Mouse (Mus musculus) stomach, adult 2 months (tissue): ENCODE measurements around the gene Krtap21-1. TPM values are rescaled to one million over a fixed set of nuclear protein-coding genes. Genes with fewer than 3 reads are reported as not detected.

Source experiments
- polyA plus RNA-seq: library from polyadenylated mRNA; depleted of rRNA; stranded (reverse); fragments of >200 nt; gene quantifications from 2 replicates; pipeline ENCODE4 v1.2.3, GENCODE M21; 2012; rRNA removed

The Krtap21-1 gene
- polyA plus RNA-seq, result not detected in 2 replicates

GRCm38 (mm10) chr16:89403768-89404167 lies at the start of gene Krtap21-1:
Gene Krtap21-1, minus strand, starts transcription at chr16:89403868.

GRCm38 (mm10) chr16:89420011-89420410 lies 16.3 kb upstream of the Krtap21-1 start, which contains the start of gene Krtap6-2:
Gene Krtap6-2, minus strand, starts transcription at chr16:89420111.

Other genes with a start within 250 kb of the Krtap21-1 start
- gene Gm9789, start 245.9 kb downstream of the Krtap21-1 start, polyA plus RNA-seq, result not detected in 2 replicates
- not detected in 2 replicates for gene Gm7735, start 234.4 kb downstream of the Krtap21-1 start, polyA plus RNA-seq
- gene 1110057P08Rik, start 229.1 kb downstream of the Krtap21-1 start, polyA plus RNA-seq, result not detected in 2 replicates
- not detected in 2 replicates for gene Krtap20-2, start 198.0 kb downstream of the Krtap21-1 start, polyA plus RNA-seq
- gene Krtap6-2, start 16.2 kb upstream of the Krtap21-1 start, polyA plus RNA-seq, result not detected in 2 replicates
- not detected in 2 replicates for gene Krtap8-1, start 84.1 kb upstream of the Krtap21-1 start, polyA plus RNA-seq
- gene Krtap7-1, start 104.5 kb upstream of the Krtap21-1 start, polyA plus RNA-seq, result not detected in 2 replicates
- not detected in 2 replicates for gene Krtap11-1, start 167.3 kb upstream of the Krtap21-1 start, polyA plus RNA-seq